Mouse (Mus musculus): ENCODE results near the gene Zfp580. TPM values are rescaled to one million over a fixed set of nuclear protein-coding genes. Genes with fewer than 3 reads are reported as not detected.
"Not testable (repeated sequence)": the region's sequence is repeated elsewhere in the genome, so short reads cannot be mapped to it uniquely, and the experiment has no call there.

The Zfp580 gene
- total RNA-seq, 2 experiments from 2014 or later: 2.4 to 3.7 TPM

DNA sequence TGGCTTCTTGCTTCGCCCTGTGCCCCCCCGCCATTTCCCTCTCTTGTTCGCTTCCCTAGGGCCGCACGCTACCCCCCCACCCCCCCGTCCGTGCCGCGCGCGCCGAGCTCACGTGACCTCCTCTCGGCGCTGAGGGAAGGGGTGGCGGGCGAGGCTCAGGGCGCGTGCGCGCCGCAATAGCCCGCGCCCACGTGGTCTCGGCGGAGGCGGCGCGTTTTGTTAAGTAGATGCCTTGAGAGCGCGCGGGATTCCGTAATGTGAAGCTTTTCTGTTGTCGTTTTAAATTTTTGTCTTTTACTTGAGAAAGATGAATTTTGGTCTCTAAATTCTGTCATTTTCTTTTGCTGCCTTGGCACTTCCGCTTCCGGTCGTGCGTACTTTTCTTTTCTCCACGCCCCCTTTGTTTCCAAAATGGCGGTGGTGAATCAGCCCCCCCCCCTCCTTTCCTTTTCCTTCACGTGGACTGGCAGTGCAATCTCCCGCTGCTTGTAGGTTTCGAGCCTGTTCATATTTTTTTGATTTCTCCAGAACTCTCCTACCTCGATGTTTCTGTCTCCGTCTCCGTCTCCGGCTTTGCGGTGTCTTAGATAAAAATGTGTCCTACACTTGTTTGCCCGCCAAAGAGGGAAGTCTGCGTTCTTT is 11.1 kb downstream of the Zfp580 start:
- peak; percentile 66 for DNase-seq (ENCODE audit: low spot score)

DNA sequence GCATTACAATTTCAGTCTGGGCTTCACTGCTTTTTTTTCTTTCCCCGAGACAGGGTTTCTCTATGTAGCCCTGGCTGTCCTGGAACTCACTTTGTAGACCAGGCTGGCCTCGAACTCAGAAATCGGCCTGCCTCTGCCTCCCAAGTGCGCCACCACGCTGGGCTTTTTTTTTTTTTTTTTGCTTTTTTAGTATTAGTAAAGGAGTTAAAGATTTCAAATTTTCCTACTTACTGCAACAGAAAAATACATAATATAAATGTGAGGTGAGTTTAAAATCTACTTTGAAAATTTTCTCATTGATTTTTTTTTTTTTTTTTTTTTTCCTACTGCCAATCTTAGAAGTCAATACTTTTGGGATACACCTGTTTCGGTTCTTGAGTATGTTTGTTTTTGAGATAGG is 13.5 kb downstream of the Zfp580 start:
- DNase-seq (ENCODE audit: low spot score): no peak

GRCm38 (mm10) chr7:5073586-5073985 is 22.2 kb downstream of the Zfp580 start:
- no peak for DNase-seq (ENCODE audit: low spot score)

- no peak for DNase-seq (ENCODE audit: low spot score)
Observed at GRCm38 (mm10) chr7:5074984-5075383, 23.6 kb downstream of the Zfp580 start.

GRCm38 (mm10) chr7:5076931-5077330 is 25.6 kb downstream of the Zfp580 start:
- DNase-seq (ENCODE audit: low spot score): no peak

DNA sequence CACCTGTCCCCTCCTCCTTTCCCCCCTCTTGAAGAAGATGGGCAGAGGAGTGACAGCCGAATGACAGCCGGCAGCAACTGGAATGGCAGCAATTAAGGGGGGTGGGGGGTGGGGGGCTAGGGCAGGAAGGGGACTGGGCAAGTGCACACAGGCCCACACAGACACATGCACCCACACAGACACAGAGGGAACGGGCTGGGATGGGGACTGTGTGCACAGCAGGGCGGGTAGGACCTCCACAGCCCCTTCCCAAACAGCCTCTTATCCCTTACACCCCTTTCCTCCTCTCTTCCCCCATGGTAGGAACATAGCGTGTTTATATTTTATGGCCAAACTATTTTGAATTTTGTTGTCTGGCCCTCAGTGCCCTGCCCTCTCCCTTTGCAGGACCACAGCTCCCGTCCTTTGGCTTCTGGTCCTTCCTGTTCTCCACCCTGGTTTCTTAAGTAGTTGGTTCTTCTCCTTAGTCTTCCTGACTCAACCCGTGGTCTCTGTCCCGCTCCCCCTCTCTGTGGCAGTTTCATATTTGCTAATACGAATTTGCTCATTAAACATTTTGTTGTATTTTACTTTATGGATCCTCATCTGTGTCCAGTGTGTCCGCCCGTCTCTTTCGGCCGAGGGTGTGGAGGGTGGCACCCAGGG is 28.1 kb downstream of the Zfp580 start:
- DNase-seq (ENCODE audit: low spot score): not testable (repeated sequence)

DNA sequence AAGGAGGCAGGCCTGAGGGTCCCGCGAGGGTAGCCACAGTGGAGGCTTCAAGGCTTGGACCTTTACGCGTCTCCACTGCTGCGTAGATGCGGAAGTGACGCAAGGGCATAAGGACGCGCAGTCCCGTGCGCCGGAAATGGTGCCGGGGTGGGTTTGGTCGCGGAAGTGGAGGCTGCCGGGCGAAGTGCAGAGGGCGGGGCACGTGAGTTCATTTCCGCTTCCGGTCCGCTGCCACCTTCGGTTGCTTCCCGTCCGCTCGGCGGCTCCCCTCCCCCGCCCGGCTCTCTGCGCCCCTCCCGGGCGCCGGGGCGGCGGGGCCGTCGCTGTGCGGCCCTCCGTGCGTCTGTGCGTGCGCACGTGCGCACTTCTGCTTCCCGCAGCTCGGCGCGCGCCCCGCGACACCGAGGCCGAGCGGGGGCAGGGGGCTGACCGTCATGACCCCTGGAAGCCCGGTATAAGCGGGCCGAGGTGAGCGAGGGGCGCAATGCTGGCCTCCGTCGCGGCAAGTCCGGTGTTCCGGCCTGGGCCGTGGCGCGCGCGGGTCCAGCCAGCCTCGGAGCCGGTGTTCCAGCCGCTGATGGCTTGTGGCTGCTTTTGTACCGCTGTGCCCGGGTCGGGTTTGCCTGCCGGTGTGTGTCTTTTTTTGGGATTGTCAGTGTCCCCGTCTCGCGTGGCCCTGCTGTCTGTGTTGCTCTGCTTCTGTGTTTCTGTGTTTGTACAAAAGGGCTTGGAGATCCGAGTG is 28.8 kb downstream of the Zfp580 start, which contains the start of gene Epn1:
Gene Epn1, plus strand, starts transcription at position 226 of the 742 bp plus-strand sequence.
- peak; percentile 97 for DNase-seq (ENCODE audit: low spot score)

DNA sequence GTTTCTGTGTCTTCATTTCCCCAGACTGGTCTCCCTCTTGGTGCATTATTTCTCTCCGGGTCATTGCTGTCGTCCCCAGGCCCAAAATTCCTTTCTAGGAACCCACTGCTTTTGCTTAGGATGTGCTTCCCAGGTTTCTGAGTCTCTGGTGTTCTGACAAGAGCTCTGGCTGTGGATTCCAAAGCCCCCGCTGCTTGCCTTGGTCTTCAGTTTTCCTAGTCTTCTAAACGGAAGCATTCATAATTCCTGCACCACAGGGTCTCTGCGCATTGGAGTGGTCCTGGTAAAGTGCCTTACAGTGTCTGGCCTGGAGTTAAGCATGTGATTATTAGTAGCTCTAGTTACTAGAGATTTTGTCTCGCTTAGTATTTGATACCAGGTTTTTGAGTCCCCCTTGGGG is 29.5 kb downstream of the Zfp580 start:
- DNase-seq (ENCODE audit: low spot score): no peak

DNA sequence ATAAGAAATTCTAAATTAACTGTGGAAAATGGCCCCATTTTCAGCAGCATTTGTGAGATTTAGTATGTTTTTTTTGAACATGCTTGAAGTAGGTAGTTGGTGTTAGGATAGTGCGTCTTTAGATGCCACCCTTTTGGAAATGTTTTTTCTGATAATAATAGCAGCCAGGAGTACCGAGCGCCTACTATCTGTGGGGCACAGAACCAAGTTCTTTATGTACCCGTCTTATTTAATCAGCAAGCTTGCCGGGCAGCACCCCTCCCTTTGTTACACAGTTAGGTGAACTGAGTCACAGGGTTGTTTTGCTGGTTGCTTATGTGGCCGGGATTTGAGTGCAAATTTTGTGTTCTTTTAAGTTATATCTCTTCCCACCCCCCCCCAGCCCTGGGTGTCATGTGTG is 29.9 kb downstream of the Zfp580 start:
- no peak for DNase-seq (ENCODE audit: low spot score)

DNA sequence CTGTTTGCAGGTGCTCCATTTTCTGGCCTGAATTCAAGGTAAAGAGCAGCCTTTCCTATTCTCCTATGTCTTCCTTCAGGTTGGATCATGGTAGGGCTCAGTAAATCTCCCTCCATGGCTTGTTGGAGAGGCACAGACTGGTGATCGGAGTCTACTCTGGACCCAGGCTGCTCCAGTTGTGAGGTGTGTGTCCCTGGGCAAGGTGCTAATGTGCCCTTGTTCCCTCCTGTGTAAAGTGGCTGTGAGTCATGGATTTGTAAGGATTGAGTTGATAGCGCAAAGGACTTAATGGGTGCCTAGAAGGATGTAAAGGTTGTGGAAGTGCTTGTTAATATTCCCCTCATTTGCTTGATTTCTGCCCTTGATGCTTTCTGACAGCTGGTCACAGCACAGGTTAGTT is 30.6 kb downstream of the Zfp580 start:
- no peak for DNase-seq (ENCODE audit: low spot score)

DNA sequence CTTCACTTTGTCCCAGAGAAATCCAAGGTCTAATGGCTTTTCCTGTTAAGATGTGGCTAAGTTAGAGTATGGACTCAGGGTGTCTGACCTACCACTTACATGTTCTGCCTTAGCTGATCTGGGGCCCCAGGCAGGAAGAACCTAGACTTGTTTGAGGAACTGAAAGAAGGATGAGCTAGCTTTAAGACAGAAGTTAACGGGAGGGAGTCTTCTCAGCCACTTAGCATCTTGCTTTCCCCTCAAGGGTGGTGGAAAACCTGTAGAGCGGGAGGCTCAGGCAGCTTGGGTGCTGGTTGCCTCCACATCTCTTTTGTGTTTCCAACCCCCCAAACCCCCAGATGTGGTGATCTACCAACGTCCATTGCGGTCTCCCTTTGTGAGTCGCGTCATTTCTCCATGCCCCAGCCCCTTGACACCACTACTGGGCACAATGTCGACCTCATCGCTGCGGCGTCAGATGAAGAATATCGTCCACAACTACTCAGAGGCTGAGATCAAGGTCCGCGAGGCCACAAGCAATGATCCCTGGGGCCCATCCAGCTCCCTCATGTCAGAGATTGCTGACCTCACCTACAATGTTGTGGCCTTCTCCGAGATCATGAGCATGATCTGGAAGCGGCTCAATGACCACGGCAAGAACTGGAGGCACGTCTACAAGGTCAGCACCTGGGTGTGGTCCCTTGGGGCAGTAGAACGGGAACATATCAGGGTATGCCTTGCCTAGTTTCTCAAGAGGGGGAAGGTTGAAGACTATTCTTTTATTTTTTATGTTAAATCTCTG is 32.2 kb downstream of the Zfp580 start:
- DNase-seq (ENCODE audit: low spot score): no peak

GRCm38 (mm10) chr7:5085512-5085911 is 34.2 kb downstream of the Zfp580 start:
- no peak for DNase-seq (ENCODE audit: low spot score)

GRCm38 (mm10) chr7:5086921-5087440 is 35.6 kb downstream of the Zfp580 start:
- DNase-seq (ENCODE audit: low spot score): no peak

DNA sequence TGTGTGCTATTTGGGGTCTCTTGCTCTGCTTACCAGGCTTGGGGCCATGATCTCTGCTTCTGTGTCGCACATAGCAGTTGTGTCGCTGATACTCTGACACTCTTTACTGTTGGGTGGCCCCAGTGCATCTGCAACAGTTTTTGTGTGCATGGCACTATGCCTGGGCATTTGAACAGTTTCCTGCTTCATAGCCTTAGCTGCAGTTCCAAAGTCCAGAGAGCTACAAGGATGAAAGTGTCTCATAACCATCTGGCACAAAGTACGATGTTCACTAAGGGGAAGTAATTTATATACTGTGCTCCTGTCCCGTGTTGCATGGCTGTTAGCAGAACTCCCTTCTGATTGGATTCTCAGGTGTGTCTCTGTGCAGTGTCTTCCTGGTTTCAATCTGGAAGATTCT is 36.5 kb downstream of the Zfp580 start:
- DNase-seq (ENCODE audit: low spot score): no peak

DNA sequence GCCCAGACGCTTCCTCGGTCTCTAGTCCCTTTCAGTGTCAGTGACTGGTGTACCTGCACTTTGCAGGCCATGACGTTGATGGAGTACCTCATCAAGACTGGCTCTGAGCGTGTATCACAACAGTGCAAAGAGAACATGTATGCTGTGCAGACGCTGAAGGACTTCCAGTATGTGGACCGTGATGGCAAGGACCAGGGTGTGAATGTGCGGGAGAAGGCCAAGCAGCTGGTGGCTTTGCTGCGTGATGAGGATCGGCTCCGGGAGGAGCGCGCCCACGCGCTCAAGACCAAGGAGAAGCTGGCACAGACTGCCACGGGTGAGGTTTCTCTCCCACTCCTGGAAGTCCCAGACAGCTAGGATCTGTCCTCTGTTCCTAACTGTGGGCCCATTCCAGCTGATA is 38.5 kb downstream of the Zfp580 start:
- DNase-seq (ENCODE audit: low spot score): no peak

GRCm38 (mm10) chr7:5091008-5091728 is 39.8 kb downstream of the Zfp580 start:
- no peak for DNase-seq (ENCODE audit: low spot score)

DNA sequence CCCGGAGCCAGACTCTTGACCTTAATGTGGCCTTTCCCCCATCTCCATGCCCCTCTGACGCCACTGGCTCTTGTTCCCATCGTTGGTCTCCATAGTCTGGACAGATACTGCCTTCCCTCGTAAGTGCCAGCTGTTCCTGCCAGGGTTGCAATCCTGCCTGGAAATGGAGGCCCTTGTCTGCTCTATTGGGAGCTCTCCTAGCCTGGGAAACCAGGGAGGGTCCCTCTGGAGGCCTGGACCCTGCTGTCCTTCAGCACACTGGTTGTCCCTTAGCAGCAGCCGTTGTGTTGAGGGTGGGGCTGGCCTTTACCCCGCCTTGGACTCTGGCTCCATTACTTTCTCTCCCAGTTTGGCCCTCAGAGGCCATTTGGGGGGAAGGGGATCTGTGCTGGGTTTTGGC is 41.0 kb downstream of the Zfp580 start:
- DNase-seq (ENCODE audit: low spot score): no peak

- DNase-seq (ENCODE audit: low spot score): no peak
Observed at GRCm38 (mm10) chr7:5092831-5093510, 41.6 kb downstream of the Zfp580 start.

GRCm38 (mm10) chr7:5098769-5099168 is 47.4 kb downstream of the Zfp580 start:
- no peak for DNase-seq (ENCODE audit: low spot score)

- DNase-seq (ENCODE audit: low spot score): no peak
Observed at GRCm38 (mm10) chr7:5099796-5100195, 48.5 kb downstream of the Zfp580 start.

Measured in gastrocnemius, adult 18-20 months (tissue).